Mouse (Mus musculus) CH12F3 (cell line): ENCODE results near the gene D3Ertd751e.

ENCODE experiments used
- in situ Hi-C: fragments of 300-500 bp; cut with MboI; formaldehyde crosslinking; loops from 2 replicates; pipeline ENCODE4 v1.14.3; 2020; ENCODE audit warnings: low sequenced_read_pairs

Gene D3Ertd751e

DNA sequence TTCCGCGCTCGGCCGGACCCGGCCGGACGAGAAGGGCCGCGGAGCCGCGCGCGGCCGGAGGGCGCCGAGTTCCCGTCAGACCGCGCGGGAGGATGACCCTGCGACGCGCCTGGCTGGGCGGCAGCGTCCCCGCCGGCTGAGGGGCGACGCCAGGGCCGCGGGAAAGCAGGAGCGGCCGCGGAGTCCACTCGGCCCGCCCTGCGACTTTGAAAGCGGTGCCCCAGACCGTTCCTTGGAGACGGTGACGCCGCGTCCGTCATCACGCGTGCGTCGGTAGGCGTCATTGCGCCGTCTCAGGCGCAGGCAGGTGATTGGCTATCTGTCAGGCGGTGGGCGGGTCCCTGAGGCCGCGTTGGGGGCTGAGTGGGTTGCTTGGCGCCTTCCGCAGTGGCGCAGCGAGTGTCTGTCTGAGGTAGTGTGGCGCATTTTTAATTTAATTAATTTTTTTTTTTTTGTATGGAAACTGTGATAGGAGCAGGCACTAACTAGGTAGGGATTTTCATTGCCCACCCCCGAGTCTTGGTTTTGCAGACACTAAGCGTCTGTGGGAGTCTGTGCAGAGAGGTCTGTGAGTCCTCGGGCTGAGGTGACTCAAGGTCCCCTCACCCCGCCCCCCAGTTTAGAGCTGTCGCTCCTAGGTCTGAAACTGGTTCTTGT, at the start of gene D3Ertd751e, which contains the start of gene Sclt1:
TSS of gene D3Ertd751e (plus strand) at position 334 of the 657 bp plus-strand sequence.
TSS of gene Sclt1 (minus strand) at position 237 of the 657 bp plus-strand sequence.
- in situ Hi-C loops, result no loop called here

DNA sequence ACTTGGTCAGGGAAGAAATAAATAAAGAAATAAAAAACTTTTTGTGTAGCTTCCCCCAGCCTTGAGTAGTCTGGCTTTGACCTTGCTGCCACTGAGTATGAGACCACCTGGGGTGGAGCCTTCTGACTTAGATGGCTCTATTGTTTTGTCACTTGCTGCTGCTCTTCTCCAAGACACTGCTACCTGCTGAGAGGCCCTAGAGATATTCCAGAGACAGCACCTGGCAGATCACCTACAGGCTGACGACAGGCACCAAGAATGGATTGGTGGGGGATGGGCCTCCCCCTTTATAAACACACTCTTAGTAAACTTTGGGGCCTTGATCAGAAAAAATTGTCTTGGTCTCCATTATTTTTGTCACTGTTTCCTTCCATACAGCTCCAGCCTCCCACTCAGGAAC, 46.7 kb upstream of the D3Ertd751e start:
- in situ Hi-C loops, result no loop called here

DNA sequence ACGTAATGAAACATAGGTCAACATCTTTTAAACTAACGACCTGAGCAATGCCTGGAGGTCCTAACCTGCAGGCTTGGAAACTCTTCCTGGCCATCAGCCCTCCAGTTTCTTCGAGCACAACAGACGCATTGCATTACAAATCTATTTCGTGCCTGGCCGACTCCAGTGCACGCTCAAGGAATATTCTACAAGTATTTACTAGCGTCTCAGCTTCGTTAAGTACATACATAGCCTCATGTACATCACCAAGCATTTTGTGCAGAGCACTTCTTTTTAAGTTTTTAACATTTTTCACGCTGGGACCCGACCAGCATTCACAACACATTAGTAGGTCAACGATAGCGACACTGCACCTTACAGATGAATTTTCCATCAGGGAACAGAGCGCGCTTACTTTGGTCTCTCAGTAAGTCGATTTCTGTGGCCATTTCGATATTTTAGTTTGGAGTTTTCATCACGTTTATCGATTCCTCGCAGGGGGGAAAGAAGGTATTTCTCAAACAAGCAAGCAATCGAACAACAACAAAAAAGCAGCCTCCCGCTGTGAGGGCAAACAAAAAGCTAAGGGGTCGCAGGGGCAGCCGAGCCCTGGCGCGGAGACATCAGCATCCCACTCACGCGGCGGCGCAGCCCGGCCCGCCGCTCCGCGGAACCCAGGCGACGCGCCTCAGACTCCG, 672 bp upstream of the D3Ertd751e start:
- in situ Hi-C loops, result no loop called here

DNA sequence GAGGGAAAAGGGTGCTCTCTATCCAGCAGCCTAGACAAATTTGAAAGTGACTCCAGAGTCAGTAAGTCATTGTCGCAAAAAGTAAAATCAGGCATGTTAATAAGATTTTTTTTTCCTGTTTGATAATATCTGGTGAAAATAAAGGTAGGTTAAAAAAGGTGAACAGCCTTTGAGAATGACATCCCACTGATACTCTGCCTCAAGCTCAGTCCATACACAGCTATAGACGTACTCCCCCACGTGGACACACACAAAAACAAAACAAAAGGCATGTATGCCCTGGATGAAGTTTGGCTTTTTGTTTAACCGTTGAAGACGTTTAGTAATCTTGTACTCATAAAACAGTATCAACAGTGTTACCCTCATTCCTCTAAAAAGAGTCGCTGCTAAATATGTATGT, 1.0 kb downstream of the D3Ertd751e start:
- in situ Hi-C loops, result no loop called here

DNA sequence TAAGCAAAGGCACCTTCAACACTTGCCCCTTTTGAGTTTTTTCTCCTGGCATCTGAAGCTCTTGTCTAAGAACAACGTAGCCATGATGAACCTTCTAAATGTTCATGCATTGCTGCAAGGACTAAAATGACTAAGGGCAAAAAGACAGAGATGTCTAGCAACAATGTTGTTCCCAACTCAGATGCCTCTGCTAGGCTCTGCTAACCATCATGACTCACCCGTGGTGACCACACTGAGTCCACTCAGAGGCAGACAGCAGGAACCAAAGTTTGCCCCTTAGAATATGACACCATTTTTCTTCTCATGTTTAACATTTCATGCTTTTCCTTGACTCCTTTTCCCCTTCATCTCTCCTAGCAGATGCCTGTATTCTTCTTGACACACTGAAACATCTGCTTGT, 12.1 kb downstream of the D3Ertd751e start:
- in situ Hi-C loops, result no loop called here

DNA sequence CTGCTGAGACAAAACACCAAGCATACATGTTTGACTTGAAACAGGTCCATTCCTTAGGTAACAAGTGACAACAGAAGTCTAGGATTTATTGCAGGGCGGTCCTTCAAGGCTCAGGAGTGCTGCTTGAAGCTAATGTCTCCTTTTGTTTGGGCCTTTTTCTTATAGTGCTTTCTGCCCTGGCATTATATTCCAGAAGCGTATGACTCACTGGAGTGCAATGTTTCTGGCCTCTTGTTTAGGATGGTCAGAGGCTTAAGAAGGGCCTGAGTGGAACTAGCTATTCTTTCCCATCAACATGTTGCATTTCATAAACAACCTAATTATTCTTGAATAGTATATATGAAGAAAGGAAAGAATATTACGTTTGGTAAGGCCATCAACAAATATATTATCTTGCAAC, 19.7 kb downstream of the D3Ertd751e start:
- in situ Hi-C loops, result no loop called here

DNA sequence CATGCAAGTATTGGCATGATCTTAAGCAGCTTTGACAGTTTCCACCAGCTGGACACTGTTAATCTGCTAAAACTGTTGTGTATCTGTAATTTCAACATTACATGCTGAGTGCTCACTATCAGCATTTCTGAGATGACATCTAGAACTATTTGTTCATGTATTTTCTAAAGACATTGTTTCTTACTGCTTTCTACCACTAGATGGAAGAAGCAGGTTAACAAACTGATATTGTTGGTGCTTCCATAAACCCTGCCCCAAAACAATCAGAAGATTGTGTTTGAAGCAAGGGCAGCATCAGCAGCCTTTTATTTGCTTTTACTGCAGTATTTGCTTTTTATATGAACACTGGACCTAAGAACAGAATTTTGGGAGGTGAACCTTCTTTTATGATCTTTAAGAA, 70.0 kb downstream of the D3Ertd751e start:
- in situ Hi-C loops, result no loop called here
